8 mouse cellular contexts compared by ENCODE assay signal in the genomic region with DNA sequence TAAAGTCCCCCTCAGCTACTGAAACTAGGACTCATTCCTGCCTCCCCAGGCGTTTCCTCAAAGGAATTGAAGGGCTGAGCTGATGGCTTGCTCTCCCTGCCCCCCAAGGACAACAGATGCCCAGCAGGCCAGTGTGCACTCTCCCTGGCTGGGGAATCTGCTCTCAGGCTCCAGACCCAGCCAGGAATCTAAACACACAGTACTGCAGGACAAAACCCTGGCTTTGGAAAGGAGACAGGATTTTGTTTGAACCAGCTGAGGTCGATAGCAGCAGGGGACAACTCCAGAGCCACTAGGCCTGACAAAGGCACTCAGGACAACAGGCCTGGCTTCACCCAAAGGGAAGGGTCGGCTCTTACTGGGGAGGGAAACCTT. TPM values are rescaled to one million over a fixed set of nuclear protein-coding genes. Genes with fewer than 3 reads are reported as not detected.
DNase-seq lines count a peak whose midpoint lies in the region; ATAC-seq and TF ChIP-seq lines count a peak whose summit lies in the region.

No protein-coding gene starts in this region.

- H3K36me3 ChIP-seq in hindbrain, embryonic 11.5 days (ENCODE audit: control insufficient read depth, insufficient read depth, low read length), result no peaks in the 10 kb centered on the region
- no peaks in the 10 kb centered on the region for H3K36me3 ChIP-seq in limb, embryonic 15.5 days
- no peaks in the 10 kb centered on the region for H3K36me3 ChIP-seq in small intestine, adult 2 months (ENCODE audit: control insufficient read depth, insufficient read depth, low read length)

- peaks cover 60% of the 10 kb centered on the region for H3K4me1 ChIP-seq in hindbrain, embryonic 11.5 days (replicated peaks; ENCODE audit: control insufficient read depth, insufficient read depth, low read length)
- peaks cover 83% of the 10 kb centered on the region for H3K4me1 ChIP-seq in limb, embryonic 15.5 days
- H3K4me1 ChIP-seq in small intestine, adult 2 months (ENCODE audit: control insufficient read depth, insufficient read depth, insufficient read length, low read length), result peaks cover 63% of the 10 kb centered on the region

- H3K27ac ChIP-seq in hindbrain, embryonic 11.5 days (ENCODE audit: low read depth, low read length), result peak overlapping the region; percentile 100
- peak overlapping the region; percentile 100 for H3K27ac ChIP-seq in limb, embryonic 15.5 days
- H3K27ac ChIP-seq in small intestine, adult 2 months (ENCODE audit: insufficient read depth, low read depth, low read length), result peak overlapping the region; percentile 97

- H3K27me3 ChIP-seq in hindbrain, embryonic 11.5 days (ENCODE audit: control insufficient read depth, insufficient read depth, low read length), result no peaks in the 10 kb centered on the region
- H3K27me3 ChIP-seq in limb, embryonic 15.5 days, result no peaks in the 10 kb centered on the region
- H3K27me3 ChIP-seq in small intestine, adult 2 months (ENCODE audit: control insufficient read depth, insufficient read depth, low read length), result no peaks in the 10 kb centered on the region

- peak overlapping the region; percentile 46 for H3K9ac ChIP-seq in hindbrain, embryonic 11.5 days (ENCODE audit: low read depth, low read length)
- no peak overlapping the region for H3K9ac ChIP-seq in limb, embryonic 15.5 days

- no peak for TF ChIP-seq CTCF in small intestine, adult 2 months (IDR thresholded peaks at IDR 0.05; ENCODE audit: extremely low read depth, insufficient read length, insufficient replicate concordance, low read depth, low read length)

- H3K4me3 ChIP-seq in hindbrain, embryonic 11.5 days (ENCODE audit: low read depth, low read length), result no peak overlapping the region
- no peak overlapping the region for H3K4me3 ChIP-seq in limb, embryonic 15.5 days
- H3K4me3 ChIP-seq in small intestine, adult 2 months (ENCODE audit: low read depth, low read length), result 0 out of 2 replicates have a peak overlapping the region, but pooled peaks have one; percentile 2

- 3% methylated on average over 3 of the region's 3 CpGs for WGBS in hindbrain, embryonic 11.5 days
- WGBS in limb, embryonic 15.5 days, result 11% methylated on average over 3 of the region's 3 CpGs
- WGBS in small intestine, adult 2 months, result 12% methylated on average over 3 of the region's 3 CpGs

- no peak for TF ChIP-seq POLR2A in small intestine, adult 2 months (IDR thresholded peaks at IDR 0.05; ENCODE audit: low read depth, low read length)

- DNase-seq in adrenal gland, adult (ENCODE audit: inconsistent age in 2 of 2, low spot score in 1 of 2), result peak; percentile 77 to 87
- no peak for DNase-seq in adrenal gland, adult 8-10 months
- DNase-seq in NIH3T3 (ENCODE audit: low read depth), result peak; percentile 43
- peak; percentile 73 for DNase-seq in embryo, embryonic 9.5 days (ENCODE audit: extremely low spot score)
- DNase-seq in hindbrain, embryonic 11.5 days (ENCODE audit: low spot score), result peak; percentile 60
- no peak for DNase-seq in left cerebral cortex, adult 11 months (ENCODE audit: low spot score)

- no peak for ATAC-seq in hindbrain, embryonic 11.5 days (ENCODE audit: low FRiP score)
- no peak for ATAC-seq in limb, embryonic 15.5 days (ENCODE audit: insufficient number of reproducible peaks, low FRiP score, low TSS enrichment, low read depth)

- H3K9me3 ChIP-seq in hindbrain, embryonic 11.5 days (ENCODE audit: control insufficient read depth, low read length), result no peaks in the 10 kb centered on the region
- no peaks in the 10 kb centered on the region for H3K9me3 ChIP-seq in limb, embryonic 15.5 days

- H3K4me2 ChIP-seq in hindbrain, embryonic 11.5 days (replicated peaks; ENCODE audit: low read depth, low read length), result no peak overlapping the region
- H3K4me2 ChIP-seq in limb, embryonic 15.5 days, result 0 out of 2 replicates have a peak overlapping the region, but pooled peaks have one; percentile 5

RNA-seq across cellular contexts. Expression of gene Zmynd8, which starts 12.3 kb away (rescaled TPM):
- total RNA-seq in adrenal gland, adult 8-10 months (2022), result 10 to 100 TPM; 51.7 to 94.5 (median 70.6) TPM
- polyA plus RNA-seq in hindbrain, embryonic 11.5 days (2014; fragmentation: Nextera tagmentation; extraction: Ambion mirVana), result 41.9 and 52.9 TPM in 2 replicates
- 40.4 and 52.2 TPM in 2 replicates for polyA plus RNA-seq in limb, embryonic 15.5 days (2015; fragmentation: Nextera tagmentation; extraction: Ambion mirVana)
- 9.7 and 17.4 TPM in 2 replicates for polyA plus RNA-seq in small intestine, adult 2 months (2012; rRNA removed)

Comparison
In these comparisons a context has a peak if more than half of its experiments do, and no peak if none do; other contexts are left out.
1. DNase-seq: peak in adrenal gland, adult (2 of 2), NIH3T3 (single experiment), embryo, embryonic 9.5 days (single experiment) and hindbrain, embryonic 11.5 days (single experiment); none in adrenal gland, adult 8-10 months (single experiment) and left cerebral cortex, adult 11 months (single experiment).
2. Peak in every context shown above with its lines, with median percentiles within 50 percentile points of each other: H3K27ac ChIP-seq.